Mouse (Mus musculus): ENCODE data around the gene Apoc3.

GRCm38 (mm10) chr9:46189381-46189780 is 46.1 kb downstream of the Apoc3 start:
- TF ChIP-seq CTCF (IDR thresholded peaks at IDR 0.05; ENCODE audit: low read depth) (no peak), EP300 (IDR thresholded peaks at IDR 0.05; ENCODE audit: low read depth) (no peak)
